Mouse (Mus musculus): Measurements from ENCODE around the gene Prkab1. TPM values are rescaled to one million over a fixed set of nuclear protein-coding genes. Genes with fewer than 3 reads are reported as not detected.
A peak's percentile ranks its signal among the peaks of the same experiment; 100 is the strongest.

Prkab1 gene
- polyA plus RNA-seq, 1 experiment: 27.7 TPM

GRCm38 (mm10) chr5:115987284-115987683, 37.0 kb downstream of the Prkab1 start:
- Histone ChIP-seq H3K9ac (ENCODE audit: low read depth, poor library complexity, severe bottlenecking) (no peak overlapping the region), H3K27me3 (ENCODE audit: control insufficient read depth, insufficient read depth, low read length, poor library complexity, severe bottlenecking) (no peaks in the 10 kb centered on the region), H3K4me1 (ENCODE audit: control insufficient read depth, insufficient read depth, low read length) (no peaks in the 10 kb centered on the region), H3K4me3 (ENCODE audit: low read depth, low read length) (no peak overlapping the region), H3K36me3 (ENCODE audit: control insufficient read depth, insufficient read depth, low read length, poor library complexity, severe bottlenecking) (peaks cover 21% of the 10 kb centered on the region), H3K27ac (ENCODE audit: insufficient read depth, low read length) (no peak overlapping the region), H3K9me3 (replicated peaks; ENCODE audit: control insufficient read depth, insufficient read depth, low read length, poor library complexity, severe bottlenecking) (no peaks in the 10 kb centered on the region)
- no peak for TF ChIP-seq POLR2A (IDR thresholded peaks at IDR 0.05; ENCODE audit: insufficient read depth, low read length)
- no peak for TF ChIP-seq CTCF (IDR thresholded peaks at IDR 0.05; ENCODE audit: low read depth, low read length)
- no peak for TF ChIP-seq EP300 (IDR thresholded peaks at IDR 0.05; ENCODE audit: insufficient read depth, low read depth, low read length)

- Histone ChIP-seq H3K36me3 (ENCODE audit: control insufficient read depth, insufficient read depth, low read length, poor library complexity, severe bottlenecking) (peaks cover 16% of the 10 kb centered on the region), H3K4me3 (ENCODE audit: low read depth, low read length) (no peak overlapping the region), H3K9me3 (replicated peaks; ENCODE audit: control insufficient read depth, insufficient read depth, low read length, poor library complexity, severe bottlenecking) (no peaks in the 10 kb centered on the region), H3K27ac (ENCODE audit: insufficient read depth, low read length) (no peak overlapping the region), H3K4me1 (ENCODE audit: control insufficient read depth, insufficient read depth, low read length) (no peaks in the 10 kb centered on the region), H3K27me3 (ENCODE audit: control insufficient read depth, insufficient read depth, low read length, poor library complexity, severe bottlenecking) (no peaks in the 10 kb centered on the region), H3K9ac (ENCODE audit: low read depth, poor library complexity, severe bottlenecking) (no peak overlapping the region)
- TF ChIP-seq CTCF (IDR thresholded peaks at IDR 0.05; ENCODE audit: low read depth, low read length): no peak
- no peak for TF ChIP-seq POLR2A (IDR thresholded peaks at IDR 0.05; ENCODE audit: insufficient read depth, low read length)
- no peak for TF ChIP-seq EP300 (IDR thresholded peaks at IDR 0.05; ENCODE audit: insufficient read depth, low read depth, low read length)
Observed at GRCm38 (mm10) chr5:115985101-115985500, 39.2 kb downstream of the Prkab1 start.

- H3K36me3 ChIP-seq (ENCODE audit: control insufficient read depth, insufficient read depth, low read length, poor library complexity, severe bottlenecking): peaks cover 15% of the 10 kb centered on the region
- H3K4me1 ChIP-seq (ENCODE audit: control insufficient read depth, insufficient read depth, low read length): no peaks in the 10 kb centered on the region
- H3K4me3 ChIP-seq (ENCODE audit: low read depth, low read length): no peak overlapping the region
- no peak overlapping the region for H3K9ac ChIP-seq (ENCODE audit: low read depth, poor library complexity, severe bottlenecking)
- no peak for TF ChIP-seq CTCF (IDR thresholded peaks at IDR 0.05; ENCODE audit: low read depth, low read length)
- no peak for TF ChIP-seq POLR2A (IDR thresholded peaks at IDR 0.05; ENCODE audit: insufficient read depth, low read length)
- TF ChIP-seq EP300 (IDR thresholded peaks at IDR 0.05; ENCODE audit: insufficient read depth, low read depth, low read length): no peak
- no peaks in the 10 kb centered on the region for H3K9me3 ChIP-seq (replicated peaks; ENCODE audit: control insufficient read depth, insufficient read depth, low read length, poor library complexity, severe bottlenecking)
- H3K27ac ChIP-seq (ENCODE audit: insufficient read depth, low read length): no peak overlapping the region
- H3K27me3 ChIP-seq (ENCODE audit: control insufficient read depth, insufficient read depth, low read length, poor library complexity, severe bottlenecking): no peaks in the 10 kb centered on the region
Observed at GRCm38 (mm10) chr5:115984392-115984791, 39.9 kb downstream of the Prkab1 start.

- Histone ChIP-seq H3K27me3 (ENCODE audit: control insufficient read depth, insufficient read depth, low read length, poor library complexity, severe bottlenecking) (no peaks in the 10 kb centered on the region), H3K9ac (ENCODE audit: low read depth, poor library complexity, severe bottlenecking) (no peak overlapping the region), H3K4me3 (ENCODE audit: low read depth, low read length) (no peak overlapping the region), H3K27ac (ENCODE audit: insufficient read depth, low read length) (no peak overlapping the region), H3K36me3 (ENCODE audit: control insufficient read depth, insufficient read depth, low read length, poor library complexity, severe bottlenecking) (peaks cover 8% of the 10 kb centered on the region), H3K9me3 (replicated peaks; ENCODE audit: control insufficient read depth, insufficient read depth, low read length, poor library complexity, severe bottlenecking) (no peaks in the 10 kb centered on the region), H3K4me1 (ENCODE audit: control insufficient read depth, insufficient read depth, low read length) (no peaks in the 10 kb centered on the region)
- TF ChIP-seq CTCF (IDR thresholded peaks at IDR 0.05; ENCODE audit: low read depth, low read length) (no peak), POLR2A (IDR thresholded peaks at IDR 0.05; ENCODE audit: insufficient read depth, low read length) (no peak), EP300 (IDR thresholded peaks at IDR 0.05; ENCODE audit: insufficient read depth, low read depth, low read length) (no peak)
Observed at GRCm38 (mm10) chr5:115982671-115983373, 41.5 kb downstream of the Prkab1 start.

GRCm38 (mm10) chr5:115980537-115980936, 43.8 kb downstream of the Prkab1 start:
- Histone ChIP-seq H3K9me3 (replicated peaks; ENCODE audit: control insufficient read depth, insufficient read depth, low read length, poor library complexity, severe bottlenecking) (no peaks in the 10 kb centered on the region), H3K4me1 (ENCODE audit: control insufficient read depth, insufficient read depth, low read length) (no peaks in the 10 kb centered on the region), H3K36me3 (ENCODE audit: control insufficient read depth, insufficient read depth, low read length, poor library complexity, severe bottlenecking) (peaks cover 12% of the 10 kb centered on the region; the same call in 1 of the 2 replicates), H3K27me3 (ENCODE audit: control insufficient read depth, insufficient read depth, low read length, poor library complexity, severe bottlenecking) (no peaks in the 10 kb centered on the region), H3K27ac (ENCODE audit: insufficient read depth, low read length) (no peak overlapping the region), H3K4me3 (ENCODE audit: low read depth, low read length) (no peak overlapping the region), H3K9ac (ENCODE audit: low read depth, poor library complexity, severe bottlenecking) (no peak overlapping the region)
- no peak for TF ChIP-seq EP300 (IDR thresholded peaks at IDR 0.05; ENCODE audit: insufficient read depth, low read depth, low read length)
- no peak for TF ChIP-seq POLR2A (IDR thresholded peaks at IDR 0.05; ENCODE audit: insufficient read depth, low read length)
- no peak for TF ChIP-seq CTCF (IDR thresholded peaks at IDR 0.05; ENCODE audit: low read depth, low read length)

GRCm38 (mm10) chr5:115979134-115979696, 45.1 kb downstream of the Prkab1 start:
- H3K4me3 ChIP-seq (ENCODE audit: low read depth, low read length): peak overlapping the region; percentile 39
- H3K27me3 ChIP-seq (ENCODE audit: control insufficient read depth, insufficient read depth, low read length, poor library complexity, severe bottlenecking): no peaks in the 10 kb centered on the region
- TF ChIP-seq POLR2A (IDR thresholded peaks at IDR 0.05; ENCODE audit: insufficient read depth, low read length) (no peak), EP300 (IDR thresholded peaks at IDR 0.05; ENCODE audit: insufficient read depth, low read depth, low read length) (no peak), CTCF (IDR thresholded peaks at IDR 0.05; ENCODE audit: low read depth, low read length) (peak; percentile 94)
- H3K9ac ChIP-seq (ENCODE audit: low read depth, poor library complexity, severe bottlenecking): no peak overlapping the region
- no peaks in the 10 kb centered on the region for H3K9me3 ChIP-seq (replicated peaks; ENCODE audit: control insufficient read depth, insufficient read depth, low read length, poor library complexity, severe bottlenecking)
- H3K4me1 ChIP-seq (ENCODE audit: control insufficient read depth, insufficient read depth, low read length): no peaks in the 10 kb centered on the region
- H3K27ac ChIP-seq (ENCODE audit: insufficient read depth, low read length): no peak overlapping the region
- peaks cover 17% of the 10 kb centered on the region; the same call in 1 of the 2 replicates for H3K36me3 ChIP-seq (ENCODE audit: control insufficient read depth, insufficient read depth, low read length, poor library complexity, severe bottlenecking)

Measured in ES-Bruce4 (cell line).